Mouse (Mus musculus): ENCODE results near the gene Rab4b.

DNA sequence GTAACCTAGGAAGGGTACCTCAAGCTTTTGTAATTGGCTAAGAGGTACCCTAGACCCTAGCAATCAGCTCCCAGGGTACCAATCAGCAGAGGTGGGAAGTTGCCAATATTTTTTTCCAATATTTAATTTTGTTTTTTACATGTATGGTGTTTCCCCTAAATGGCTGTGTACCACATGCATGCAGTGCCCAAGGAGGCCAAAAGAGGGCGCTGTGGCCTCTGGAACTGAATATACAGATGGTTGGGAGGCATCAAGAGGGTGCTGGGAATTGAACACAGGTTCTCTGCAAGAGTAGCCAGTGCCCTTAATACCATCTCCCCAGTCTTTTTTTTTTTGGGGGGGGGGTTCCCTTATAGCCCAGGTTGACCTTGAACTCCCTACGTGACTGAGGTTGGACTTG is 47.3 kb downstream of the Rab4b start:
- TF ChIP-seq POLR2A (IDR thresholded peaks at IDR 0.05; ENCODE audit: control insufficient read depth, low read depth, low read length): no peak
- peak; percentile 84; the same call in 1 of the 2 replicates for TF ChIP-seq CTCF (IDR thresholded peaks at IDR 0.05; ENCODE audit: control insufficient read depth, insufficient read depth, insufficient replicate concordance, low read depth, low read length)
